Mouse (Mus musculus): Measurements from ENCODE around the gene Ern2. TPM values are rescaled to one million over a fixed set of nuclear protein-coding genes. Genes with fewer than 3 reads are reported as not detected.

The Ern2 gene
- total RNA-seq (2023), result not detected

DNA sequence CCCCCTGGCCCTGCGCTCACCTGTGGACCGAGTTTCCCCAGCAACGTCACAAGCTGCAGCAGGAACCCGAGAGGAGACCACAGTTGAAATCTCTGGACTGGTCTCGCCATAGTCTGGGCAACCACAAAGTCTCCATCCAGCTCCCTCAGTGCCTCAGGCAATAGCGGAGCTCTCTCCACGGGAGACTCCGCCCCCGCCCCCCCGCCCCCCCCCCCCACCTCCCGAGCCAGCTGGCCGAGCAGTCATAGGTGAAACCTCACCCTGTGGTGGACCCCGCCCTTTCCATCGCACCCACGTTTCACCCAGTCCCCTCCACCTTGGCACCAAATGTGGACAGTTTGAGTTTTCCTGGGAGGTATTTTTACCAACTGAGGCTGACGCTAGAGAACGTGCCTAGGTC, at the start of gene Ern2:
Gene Ern2, minus strand, starts transcription at position 165 of the 400 bp plus-strand sequence.

DNA sequence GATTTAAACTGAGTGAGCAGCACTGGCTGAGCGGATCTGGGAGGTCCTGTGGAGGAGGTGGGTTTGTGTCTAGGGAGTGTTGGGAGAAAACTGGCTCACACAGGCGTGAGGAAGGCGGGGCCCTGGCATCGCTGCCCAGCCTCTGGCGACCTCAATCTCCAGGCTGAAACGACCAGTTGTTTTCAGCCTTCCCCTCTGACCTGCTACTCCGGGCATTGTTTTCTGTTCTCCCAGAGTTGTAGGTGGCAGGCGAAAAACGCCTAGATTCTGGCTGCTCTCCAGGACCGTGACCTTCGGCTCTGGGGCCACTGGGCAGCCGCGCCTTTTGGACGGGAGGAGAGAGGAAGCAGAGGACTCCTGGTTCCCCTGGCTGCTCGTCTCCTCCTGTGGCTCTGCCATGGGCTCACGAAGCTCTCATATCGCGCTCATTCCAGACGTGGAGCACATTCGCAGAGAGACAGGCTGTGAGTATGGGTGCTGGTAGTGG, 33.4 kb upstream of the Ern2 start, which contains the start of gene Chp2:
Gene Chp2, plus strand, starts transcription at position 182 of the 487 bp plus-strand sequence.

DNA sequence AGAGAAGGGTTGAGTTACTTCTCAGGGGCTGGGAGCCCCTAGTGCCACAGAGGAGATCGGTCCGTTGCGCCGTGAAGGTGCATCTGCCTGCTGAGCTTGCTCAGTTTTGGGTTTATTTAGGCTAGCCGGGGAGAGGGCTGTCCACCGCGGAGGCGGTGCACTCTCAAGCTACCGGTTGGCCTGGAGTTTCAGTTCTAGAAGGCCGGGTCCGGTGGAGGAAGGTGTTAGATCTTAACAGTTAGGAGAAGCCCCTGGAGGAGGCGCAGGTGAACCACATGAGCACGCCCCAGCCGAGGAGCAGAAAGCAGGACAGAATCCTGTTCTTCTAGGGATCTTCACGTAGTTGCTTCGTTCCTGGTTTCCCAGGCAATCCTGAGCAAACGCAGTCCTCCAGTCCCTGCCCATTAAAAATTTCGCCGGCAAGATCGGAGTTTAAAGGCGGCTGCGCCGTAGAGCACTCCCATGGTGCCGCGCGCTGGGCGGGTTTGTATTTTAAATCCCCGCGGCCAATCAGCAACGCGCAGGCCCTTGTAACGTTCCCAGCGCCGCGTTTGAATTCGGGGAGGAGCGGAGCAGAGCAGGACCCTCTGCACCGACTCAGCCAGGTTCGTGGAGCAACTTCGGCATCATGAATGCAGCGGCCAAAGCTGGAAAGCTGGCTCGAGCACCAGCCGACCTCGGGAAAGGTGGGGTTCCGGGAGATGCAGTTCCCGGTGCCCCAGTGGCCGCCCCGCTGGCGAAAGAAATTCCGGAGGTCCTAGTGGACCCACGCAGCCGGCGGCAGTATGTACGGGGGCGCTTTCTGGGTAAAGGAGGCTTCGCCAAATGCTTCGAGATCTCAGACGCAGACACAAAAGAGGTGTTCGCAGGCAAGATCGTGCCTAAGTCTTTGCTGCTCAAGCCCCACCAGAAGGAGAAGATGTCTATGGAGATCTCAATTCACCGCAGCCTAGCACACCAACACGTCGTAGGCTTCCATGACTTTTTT, 26.8 kb downstream of the Ern2 start, which contains the start of gene Plk1:
Gene Plk1, plus strand, starts transcription at position 525 of the 988 bp plus-strand sequence.

DNA sequence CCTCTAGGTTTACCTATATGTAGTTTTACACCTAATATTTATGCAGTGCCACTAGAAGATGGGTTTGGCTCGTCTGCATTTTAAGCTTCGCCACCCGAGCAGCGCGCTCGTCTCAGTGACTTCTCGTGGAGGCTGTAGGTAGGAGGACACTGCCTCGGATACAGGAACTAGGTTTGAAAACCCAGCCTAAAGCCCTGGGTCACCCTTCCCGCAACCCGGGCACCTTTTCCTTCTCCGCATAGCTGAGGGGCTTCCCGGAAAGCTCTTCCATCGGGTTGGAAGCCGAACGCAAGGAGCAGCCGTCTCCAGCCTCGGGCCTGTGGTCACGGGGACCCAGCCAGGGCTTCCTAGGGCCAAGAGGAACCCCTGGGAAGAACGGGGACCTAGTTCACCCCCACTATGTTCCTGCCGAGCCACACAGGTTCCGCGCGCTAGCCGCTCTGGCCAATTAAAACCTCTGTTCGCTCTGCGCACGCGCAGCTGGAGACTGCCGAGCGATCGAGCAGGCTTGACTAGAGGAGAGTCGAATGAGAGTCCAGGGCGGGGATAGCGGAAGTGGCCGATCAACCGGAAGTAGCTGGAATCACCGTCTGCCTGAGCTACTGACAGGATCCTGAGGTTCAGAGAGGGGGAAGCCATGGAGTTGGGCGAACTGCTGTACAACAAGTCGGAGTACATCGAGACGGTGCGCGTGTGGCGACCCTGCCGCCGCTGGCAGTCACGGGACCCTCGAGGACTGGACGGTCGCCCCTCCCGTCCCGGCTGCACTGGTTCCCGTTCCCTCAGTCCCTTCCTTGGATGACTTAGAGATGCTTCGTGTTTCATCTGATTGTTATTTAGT, 53.3 kb downstream of the Ern2 start, which contains the start of the genes Palb2 and Dctn5:
Gene Palb2, minus strand, starts transcription at position 489 of the 841 bp plus-strand sequence.
Gene Dctn5, plus strand, starts transcription at position 545 of the 841 bp plus-strand sequence.

Other genes with a start within 250 kb of the Ern2 start
- gene Cog7, start 204.5 kb downstream of the Ern2 start, total RNA-seq (2023), result 12.2 TPM
- 28.6 TPM for gene Gga2, start 165.0 kb downstream of the Ern2 start, total RNA-seq (2023)
- 35.6 TPM for gene Ubfd1, start 119.0 kb downstream of the Ern2 start, total RNA-seq (2023)
- gene Ears2, start 118.9 kb downstream of the Ern2 start, total RNA-seq (2023), result 19.6 TPM
- 82.2 TPM for gene Ndufab1, start 84.3 kb downstream of the Ern2 start, total RNA-seq (2023)
- 5.7 TPM for gene Palb2, start 53.2 kb downstream of the Ern2 start, total RNA-seq (2023)
- gene Dctn5, start 53.2 kb downstream of the Ern2 start, total RNA-seq (2023), result 61.1 TPM
- gene Plk1, start 26.8 kb downstream of the Ern2 start, total RNA-seq (2023), result 5.0 TPM
- gene Chp2, start 33.3 kb upstream of the Ern2 start, total RNA-seq (2023), result not detected
- 178 TPM for gene Prkcb, start 102.5 kb upstream of the Ern2 start, total RNA-seq (2023)